Mouse (Mus musculus): ENCODE data around the gene Stag3. TPM values are rescaled to one million over a fixed set of nuclear protein-coding genes. Genes with fewer than 3 reads are reported as not detected.

The Stag3 gene
- polyA plus RNA-seq, 1 experiment from 2014 or later, result 1.7 TPM

DNA sequence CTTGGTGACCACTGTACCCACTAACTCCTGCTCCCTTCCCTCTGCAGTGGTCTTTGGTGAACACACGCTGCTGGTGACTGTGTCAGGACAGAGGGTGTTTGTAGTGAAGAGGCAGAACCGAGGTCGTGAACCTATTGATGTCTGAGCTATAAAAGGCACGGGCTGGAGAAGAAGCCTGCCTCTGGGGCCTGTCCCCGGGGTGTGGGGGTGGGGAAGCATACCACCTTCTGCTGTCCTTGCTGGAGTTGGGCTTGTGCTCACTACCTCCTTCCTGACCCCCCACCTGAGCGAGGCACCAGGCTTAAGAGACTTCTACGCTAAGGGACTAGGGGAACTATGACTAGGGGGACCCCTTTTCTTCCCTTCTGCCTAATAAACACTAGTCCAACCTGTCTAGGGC lies 21.0 kb upstream of the Stag3 start:
- TF ChIP-seq CTCF (IDR thresholded peaks at IDR 0.05; ENCODE audit: low read depth), result no peak

GRCm38 (mm10) chr5:138260051-138260450 lies 20.0 kb upstream of the Stag3 start:
- WGBS, result 86% methylated on average over 10 of the region's 10 CpGs
- Histone ChIP-seq H3K4me2 (ENCODE audit: low read length) (no peak overlapping the region), H3K27me3 (ENCODE audit: insufficient read depth, low read length) (no peaks in the 10 kb centered on the region), H3K36me3 (ENCODE audit: insufficient read depth, low read length) (peaks cover 18% of the 10 kb centered on the region), H3K4me1 (replicated peaks; ENCODE audit: insufficient read depth, low read length) (peaks cover 12% of the 10 kb centered on the region), H3K4me3 (replicated peaks; ENCODE audit: low read depth, low read length) (no peak overlapping the region), H3K9ac (ENCODE audit: low read depth, low read length) (no peak overlapping the region), H3K9me3 (replicated peaks; ENCODE audit: low read length) (no peaks in the 10 kb centered on the region), H3K27ac (no peak overlapping the region)
- ATAC-seq (replicated peaks; ENCODE audit: low FRiP score, low read depth) (no peak), DNase-seq (ENCODE audit: low spot score) (no peak)
- TF ChIP-seq CTCF (IDR thresholded peaks at IDR 0.05; ENCODE audit: low read depth), result no peak

More for the DNA sequence above, 21.0 kb upstream of the Stag3 start:
- no peak overlapping the region for H3K9ac ChIP-seq (ENCODE audit: low read depth, low read length)
- no peak overlapping the region for H3K4me3 ChIP-seq (replicated peaks; ENCODE audit: low read depth, low read length)
- H3K9me3 ChIP-seq (replicated peaks; ENCODE audit: low read length), result no peaks in the 10 kb centered on the region
- H3K4me2 ChIP-seq (ENCODE audit: low read length), result no peak overlapping the region
- H3K27me3 ChIP-seq (ENCODE audit: insufficient read depth, low read length), result no peaks in the 10 kb centered on the region
- WGBS, result 44% methylated on average over 7 of the region's 7 CpGs
- H3K36me3 ChIP-seq (ENCODE audit: insufficient read depth, low read length), result peaks cover 18% of the 10 kb centered on the region
- no peak for ATAC-seq (replicated peaks; ENCODE audit: low FRiP score, low read depth)
- DNase-seq (ENCODE audit: low spot score), result no peak
- H3K4me1 ChIP-seq (replicated peaks; ENCODE audit: insufficient read depth, low read length), result peaks cover 16% of the 10 kb centered on the region
- no peak overlapping the region for H3K27ac ChIP-seq

- no peak overlapping the region for H3K4me2 ChIP-seq (ENCODE audit: low read length)
- H3K36me3 ChIP-seq (ENCODE audit: insufficient read depth, low read length), result peaks cover 19% of the 10 kb centered on the region
- TF ChIP-seq CTCF (IDR thresholded peaks at IDR 0.05; ENCODE audit: low read depth), result no peak
- no peak for ATAC-seq (replicated peaks; ENCODE audit: low FRiP score, low read depth)
- H3K9ac ChIP-seq (ENCODE audit: low read depth, low read length), result no peak overlapping the region
- no peak for DNase-seq (ENCODE audit: low spot score)
- H3K27ac ChIP-seq, result no peak overlapping the region
- H3K9me3 ChIP-seq (replicated peaks; ENCODE audit: low read length), result no peaks in the 10 kb centered on the region
- no peaks in the 10 kb centered on the region for H3K27me3 ChIP-seq (ENCODE audit: insufficient read depth, low read length)
- H3K4me1 ChIP-seq (replicated peaks; ENCODE audit: insufficient read depth, low read length), result peaks cover 12% of the 10 kb centered on the region
- 89% methylated on average over 11 of the region's 11 CpGs for WGBS
- H3K4me3 ChIP-seq (replicated peaks; ENCODE audit: low read depth, low read length), result no peak overlapping the region
Measured at GRCm38 (mm10) chr5:138260834-138261233, 19.2 kb upstream of the Stag3 start.

- no peaks in the 10 kb centered on the region for H3K27me3 ChIP-seq (ENCODE audit: insufficient read depth, low read length)
- DNase-seq (ENCODE audit: low spot score) (no peak), ATAC-seq (replicated peaks; ENCODE audit: low FRiP score, low read depth) (no peak)
- H3K36me3 ChIP-seq (ENCODE audit: insufficient read depth, low read length), result peaks cover 24% of the 10 kb centered on the region
- no peak overlapping the region for H3K27ac ChIP-seq
- peaks cover 12% of the 10 kb centered on the region for H3K4me1 ChIP-seq (replicated peaks; ENCODE audit: insufficient read depth, low read length)
- H3K4me2 ChIP-seq (ENCODE audit: low read length), result no peak overlapping the region
- TF ChIP-seq CTCF (IDR thresholded peaks at IDR 0.05; ENCODE audit: low read depth), result no peak
- no peak overlapping the region for H3K9ac ChIP-seq (ENCODE audit: low read depth, low read length)
- no peaks in the 10 kb centered on the region for H3K9me3 ChIP-seq (replicated peaks; ENCODE audit: low read length)
- H3K4me3 ChIP-seq (replicated peaks; ENCODE audit: low read depth, low read length), result no peak overlapping the region
- 72% methylated on average over 4 of the region's 4 CpGs for WGBS
Measured at GRCm38 (mm10) chr5:138262001-138262400, 18.0 kb upstream of the Stag3 start.

DNA sequence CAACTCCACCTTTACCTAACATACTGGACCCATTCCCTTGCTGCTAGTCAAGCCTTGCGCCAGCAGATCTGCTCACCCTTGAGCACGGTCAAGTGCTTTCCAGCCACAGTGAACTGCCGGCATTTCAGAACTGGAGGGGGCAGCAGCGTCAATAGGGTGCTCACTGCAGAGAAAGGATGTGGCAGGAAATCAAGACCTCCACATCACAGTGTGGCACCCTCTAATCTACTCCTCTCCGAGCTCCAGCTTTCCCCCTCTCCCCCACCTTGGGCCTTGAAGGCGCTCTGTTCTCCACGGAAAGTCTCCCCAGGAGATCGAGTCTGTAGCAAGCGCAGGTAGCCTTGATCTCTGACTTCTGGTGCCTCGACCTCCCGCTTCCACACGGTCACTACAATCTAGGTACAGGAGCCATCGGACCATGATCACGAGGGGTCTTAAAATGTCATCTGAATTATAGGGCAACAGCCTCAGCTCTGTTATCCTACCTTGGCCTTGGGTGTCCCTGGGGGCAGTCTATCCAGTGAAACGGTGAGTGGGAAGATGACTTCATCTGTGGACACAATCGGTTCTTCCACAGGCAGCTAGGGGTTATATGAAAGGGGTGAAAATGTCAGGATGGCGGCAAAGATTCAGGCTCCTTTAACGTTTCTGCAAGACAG lies 17.3 kb upstream of the Stag3 start:
- peak overlapping the region; percentile 93 for H3K9ac ChIP-seq (ENCODE audit: low read depth, low read length)
- no peaks in the 10 kb centered on the region for H3K9me3 ChIP-seq (replicated peaks; ENCODE audit: low read length)
- ATAC-seq (replicated peaks; ENCODE audit: low FRiP score, low read depth) (no peak), DNase-seq (ENCODE audit: low spot score) (no peak)
- no peaks in the 10 kb centered on the region for H3K27me3 ChIP-seq (ENCODE audit: insufficient read depth, low read length)
- peaks cover 12% of the 10 kb centered on the region for H3K4me1 ChIP-seq (replicated peaks; ENCODE audit: insufficient read depth, low read length)
- H3K4me2 ChIP-seq (ENCODE audit: low read length), result peak overlapping the region; percentile 95
- WGBS, result 58% methylated on average over 18 of the region's 18 CpGs
- no peak for TF ChIP-seq CTCF (IDR thresholded peaks at IDR 0.05; ENCODE audit: low read depth)
- no peak overlapping the region for H3K27ac ChIP-seq
- H3K4me3 ChIP-seq (replicated peaks; ENCODE audit: low read depth, low read length), result peak overlapping the region; percentile 85
- peaks cover 24% of the 10 kb centered on the region for H3K36me3 ChIP-seq (ENCODE audit: insufficient read depth, low read length)

DNA sequence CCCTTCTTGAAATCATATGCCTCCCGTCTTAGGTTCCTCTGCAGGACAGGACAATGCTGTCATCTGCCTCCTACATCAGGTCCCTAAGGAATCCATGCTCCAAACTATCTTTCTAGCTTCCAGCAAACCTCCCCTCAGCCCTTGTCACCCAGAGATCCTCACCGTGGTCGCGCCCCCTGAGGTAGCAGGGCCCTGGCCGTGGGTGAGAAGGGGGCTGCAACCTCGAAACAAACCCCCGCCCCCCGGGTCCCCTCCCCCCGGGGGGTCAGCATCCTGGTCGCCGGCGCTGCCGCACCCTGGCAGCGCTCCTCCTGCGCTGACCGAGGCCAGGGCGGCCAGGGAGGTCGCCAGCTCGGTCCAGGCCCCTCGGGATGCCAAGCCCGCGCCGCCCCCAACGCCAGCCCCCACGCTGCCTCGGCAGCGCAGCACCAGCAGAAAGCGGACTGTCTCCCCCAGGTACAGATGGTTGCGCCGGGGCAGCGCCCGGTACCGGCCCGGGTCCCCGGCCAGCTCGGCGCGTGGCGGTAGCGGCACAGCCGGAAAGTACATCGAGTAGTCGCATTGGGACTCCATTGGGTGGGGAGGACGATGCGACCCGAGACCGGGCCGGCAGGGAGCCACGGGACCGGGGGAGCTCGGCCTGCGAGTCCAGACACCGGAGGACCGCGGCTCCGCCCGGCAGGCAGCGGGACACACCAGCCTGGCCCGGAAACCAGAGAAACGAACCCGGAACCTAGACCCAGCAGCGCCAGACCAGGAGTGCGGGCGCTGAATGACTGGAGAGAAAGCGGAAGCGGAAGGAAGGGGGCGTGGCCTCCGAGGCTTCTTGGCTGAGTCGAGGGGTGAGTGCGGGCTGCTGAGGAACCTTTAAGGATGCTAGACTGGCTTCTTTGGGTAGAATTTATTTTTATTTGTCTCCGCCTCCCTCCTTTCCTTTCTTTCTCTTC lies 16.5 kb upstream of the Stag3 start, which contains the start of gene BC037034:
TSS of gene BC037034 (minus strand) at position 774 of the 947 bp plus-strand sequence.
- peak; percentile 85 for ATAC-seq (replicated peaks; ENCODE audit: low FRiP score, low read depth)
- peaks cover 24% of the 10 kb centered on the region for H3K36me3 ChIP-seq (ENCODE audit: insufficient read depth, low read length)
- TF ChIP-seq CTCF (IDR thresholded peaks at IDR 0.05; ENCODE audit: low read depth), result no peak; the same call in 1 of the 2 replicates

More for the DNA sequence above, 16.5 kb upstream of the Stag3 start, which contains the start of gene BC037034:
- Histone ChIP-seq H3K4me1 (replicated peaks; ENCODE audit: insufficient read depth, low read length) (peaks cover 12% of the 10 kb centered on the region), H3K4me2 (ENCODE audit: low read length) (peak within 1 kb of the TSS; percentile 95), H3K27me3 (ENCODE audit: insufficient read depth, low read length) (no peaks in the 10 kb centered on the region), H3K4me3 (replicated peaks; ENCODE audit: low read depth, low read length) (peak within 1 kb of the TSS; percentile 85), H3K9ac (ENCODE audit: low read depth, low read length) (peak within 1 kb of the TSS; percentile 93), H3K9me3 (replicated peaks; ENCODE audit: low read length) (no peaks in the 10 kb centered on the region), H3K27ac (peak within 1 kb of the TSS; percentile 79)
- WGBS, result under 1% methylated on average over 70 of the region's 71 CpGs
- DNase-seq (ENCODE audit: low spot score), result peak; percentile 97

Measured in kidney, postnatal 0 days (tissue).